Mouse (Mus musculus) neural tube, embryonic 15.5 days (tissue): Measurements from ENCODE around the gene Phlpp2. TPM values are rescaled to one million over a fixed set of nuclear protein-coding genes. Genes with fewer than 3 reads are reported as not detected.

Source experiments
- ATAC-seq: fragments of 200-750 bp; cut with Nextera tagmentation; 2 replicates; pipeline ENCODE4 v1.8.0; 2017; ENCODE audit warnings: mild to moderate bottlenecking, moderate TSS enrichment, moderate library complexity; ENCODE audit not compliant: low FRiP score
- H3K27ac ChIP-seq: fragments of 300-500 bp; sonication (generic); replicated peaks from 2 replicates; pipeline ENCODE4 v1.5.1; 2015; ENCODE audit warnings: mild to moderate bottlenecking, inconsistent platforms
- H3K27me3 ChIP-seq: fragments of 300-500 bp; sonication (generic); replicated peaks from 2 replicates; pipeline ENCODE4 v1.6.1; 2015; ENCODE audit warnings: inconsistent platforms
- H3K36me3 ChIP-seq: fragments of 300-500 bp; sonication (generic); 2 replicates; pipeline ENCODE4 v1.6.1; 2015; ENCODE audit warnings: inconsistent platforms
- H3K4me1 ChIP-seq: fragments of 300-500 bp; sonication (generic); 2 replicates; pipeline ENCODE4 v1.6.1; 2015; ENCODE audit warnings: inconsistent platforms
- H3K4me2 ChIP-seq: fragments of 300-500 bp; sonication (generic); 2 replicates; pipeline ENCODE4 v1.6.1; 2015; ENCODE audit warnings: inconsistent platforms, mild to moderate bottlenecking, moderate library complexity
- H3K4me3 ChIP-seq: fragments of 300-500 bp; sonication (generic); replicated peaks from 2 replicates; pipeline ENCODE4 v1.5.1; 2015; ENCODE audit warnings: mild to moderate bottlenecking, inconsistent platforms
- H3K9ac ChIP-seq: fragments of 300-500 bp; sonication (generic); replicated peaks from 2 replicates; pipeline ENCODE4 v1.6.1; 2015; ENCODE audit warnings: mild to moderate bottlenecking, inconsistent platforms
- H3K9me3 ChIP-seq: fragments of 300-500 bp; sonication (generic); replicated peaks from 2 replicates; pipeline ENCODE4 v1.6.1; 2016; ENCODE audit warnings: inconsistent platforms
- WGBS: fragments of 180-500 bp; shearing (Covaris S2); methylation state at CpG from one replicate; pipeline ENCODE4 v1.1.7; 2015; ENCODE audit warnings: mixed read lengths; 5-methylcytosine and 5-hydroxymethylcytosine counted together
- polyA plus RNA-seq: library from polyadenylated mRNA; unstranded; fragments of >200 nt; fragmentation: Nextera tagmentation; extraction: Ambion mirVana; gene quantifications from 2 replicates; pipeline ENCODE4 v1.2.1, GENCODE M21; 2015

Phlpp2 gene
- polyA plus RNA-seq, 1 experiment from 2014 or later: 4.6 TPM

DNA sequence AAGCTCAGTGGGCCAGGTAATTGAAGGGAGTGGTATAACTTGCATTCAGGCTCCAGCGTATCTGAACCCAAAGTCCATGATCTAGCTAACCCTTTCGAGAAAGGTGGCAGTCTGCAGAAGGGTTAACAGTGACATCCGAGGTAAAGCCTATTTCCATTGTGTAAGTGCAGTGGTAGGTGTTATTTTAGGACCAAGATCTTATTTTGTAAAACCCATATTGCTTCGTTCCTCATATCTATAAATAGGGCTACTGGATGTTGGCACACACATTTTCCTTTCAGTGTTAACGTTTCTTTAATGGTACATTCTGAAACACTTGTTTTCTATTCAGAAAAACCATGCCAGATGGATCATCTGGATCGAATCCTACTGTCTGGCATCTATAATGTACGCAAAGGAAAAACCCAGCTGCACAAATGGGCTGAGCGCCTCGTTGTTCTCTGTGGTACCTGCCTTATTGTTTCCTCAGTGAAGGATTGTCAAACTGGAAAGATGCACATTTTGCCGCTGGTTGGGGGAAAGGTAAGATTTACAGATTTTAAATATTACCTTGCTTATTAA, 35.6 kb downstream of the Phlpp2 start:
- H3K9me3 ChIP-seq: no peaks in the 10 kb centered on the region
- no peaks in the 10 kb centered on the region for H3K4me1 ChIP-seq
- no peak for ATAC-seq
- 0 out of 2 replicates have a peak overlapping the region, but pooled peaks have one; percentile 23 for H3K27ac ChIP-seq
- H3K27me3 ChIP-seq: no peaks in the 10 kb centered on the region
- peaks cover 16% of the 10 kb centered on the region for H3K36me3 ChIP-seq
- H3K4me2 ChIP-seq: no peak overlapping the region
- no peak overlapping the region for H3K9ac ChIP-seq
- WGBS: 82% methylated on average over 10 of the region's 10 CpGs
- no peak overlapping the region for H3K4me3 ChIP-seq

DNA sequence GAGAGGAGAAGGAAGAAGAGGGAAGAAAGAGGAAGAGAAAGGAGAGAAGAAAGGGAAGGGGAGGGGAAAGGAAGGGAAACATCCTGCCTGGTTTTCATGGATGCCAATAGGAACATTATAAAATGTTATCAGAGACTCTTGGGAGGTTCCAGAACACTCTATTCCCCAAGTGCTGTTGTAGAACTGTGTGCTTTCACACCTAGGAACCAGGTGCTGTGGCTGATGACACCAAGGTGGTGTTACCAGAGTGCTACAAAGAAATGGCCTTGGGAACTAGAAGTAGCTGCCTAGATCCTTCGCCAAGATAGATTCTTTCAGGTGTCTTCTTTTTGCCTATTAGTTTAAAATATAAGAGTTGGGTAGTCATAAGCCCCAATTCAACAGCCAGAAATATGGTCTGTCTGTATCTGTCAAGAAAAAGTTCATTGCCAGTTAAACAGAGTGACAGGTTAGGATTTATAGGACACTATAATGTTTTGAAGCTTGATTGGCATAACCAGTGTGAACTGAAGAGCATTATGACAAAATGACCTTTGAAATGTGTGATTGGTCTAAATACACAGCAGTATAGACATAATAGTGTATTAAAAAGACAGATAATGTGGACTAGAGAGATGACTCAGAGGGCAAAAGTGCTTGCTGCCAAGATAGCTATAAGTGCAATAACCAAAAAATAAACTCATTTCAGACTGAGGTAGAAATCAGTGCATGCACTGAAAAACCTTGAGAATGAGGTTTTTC, 36.8 kb downstream of the Phlpp2 start:
- Histone ChIP-seq H3K27ac (0 out of 2 replicates have a peak overlapping the region, but pooled peaks have one; percentile 23), H3K36me3 (peaks cover 27% of the 10 kb centered on the region), H3K4me3 (no peak overlapping the region), H3K4me2 (no peak overlapping the region), H3K9me3 (no peaks in the 10 kb centered on the region), H3K4me1 (no peaks in the 10 kb centered on the region), H3K9ac (no peak overlapping the region), H3K27me3 (no peaks in the 10 kb centered on the region)
- 85% methylated on average over 1 of the region's 1 CpGs for WGBS
- ATAC-seq: no peak

DNA sequence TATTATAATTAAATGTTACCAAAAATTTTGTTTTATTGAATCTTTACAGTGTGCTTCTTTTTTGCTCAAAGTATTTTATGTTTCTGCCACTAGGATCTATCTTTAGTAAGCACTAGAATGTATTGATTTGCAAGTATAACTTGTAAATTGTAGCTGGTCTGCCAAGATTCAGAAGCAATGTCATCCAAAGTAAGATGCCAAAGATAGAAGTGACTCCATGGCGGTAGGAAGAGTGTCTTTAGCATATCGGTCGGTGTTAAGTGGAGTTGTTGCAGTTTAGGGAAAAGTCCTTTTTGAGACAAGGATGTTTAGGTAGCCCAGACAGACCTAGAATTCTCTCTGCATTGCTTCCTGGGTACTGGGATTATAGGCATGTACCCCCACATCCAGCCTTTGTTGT, 38.6 kb downstream of the Phlpp2 start:
- H3K27me3 ChIP-seq: no peaks in the 10 kb centered on the region
- no peak overlapping the region for H3K9ac ChIP-seq
- no peak overlapping the region for H3K27ac ChIP-seq
- ATAC-seq: no peak
- no peaks in the 10 kb centered on the region for H3K9me3 ChIP-seq
- H3K4me2 ChIP-seq: no peak overlapping the region
- no peaks in the 10 kb centered on the region for H3K4me1 ChIP-seq
- 96% methylated on average over 3 of the region's 3 CpGs for WGBS
- H3K4me3 ChIP-seq: no peak overlapping the region
- H3K36me3 ChIP-seq: peaks cover 40% of the 10 kb centered on the region

DNA sequence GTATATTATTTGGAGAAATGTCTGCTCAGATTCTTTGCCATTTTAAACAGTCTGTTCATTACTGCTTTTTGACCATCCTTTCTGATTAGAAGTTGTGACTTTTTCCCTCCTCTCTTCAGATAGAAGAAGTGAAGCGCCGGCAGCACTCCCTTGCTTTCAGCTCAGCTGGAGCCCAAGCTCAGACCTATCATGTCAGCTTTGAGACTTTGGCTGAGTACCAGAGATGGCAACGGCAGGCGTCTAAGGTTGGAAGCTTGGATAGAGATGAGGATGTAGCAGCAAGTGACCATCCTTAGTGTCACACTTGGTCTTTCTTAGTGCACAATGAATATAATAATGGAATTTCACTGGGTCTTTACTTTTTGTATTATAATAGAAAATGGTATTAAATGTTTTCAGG, 39.0 kb downstream of the Phlpp2 start:
- no peaks in the 10 kb centered on the region for H3K9me3 ChIP-seq
- H3K4me3 ChIP-seq: no peak overlapping the region
- no peaks in the 10 kb centered on the region for H3K27me3 ChIP-seq
- no peak overlapping the region for H3K27ac ChIP-seq
- H3K9ac ChIP-seq: no peak overlapping the region
- WGBS: 94% methylated on average over 4 of the region's 4 CpGs
- no peaks in the 10 kb centered on the region for H3K4me1 ChIP-seq
- no peak for ATAC-seq
- H3K36me3 ChIP-seq: peaks cover 45% of the 10 kb centered on the region
- no peak overlapping the region for H3K4me2 ChIP-seq

DNA sequence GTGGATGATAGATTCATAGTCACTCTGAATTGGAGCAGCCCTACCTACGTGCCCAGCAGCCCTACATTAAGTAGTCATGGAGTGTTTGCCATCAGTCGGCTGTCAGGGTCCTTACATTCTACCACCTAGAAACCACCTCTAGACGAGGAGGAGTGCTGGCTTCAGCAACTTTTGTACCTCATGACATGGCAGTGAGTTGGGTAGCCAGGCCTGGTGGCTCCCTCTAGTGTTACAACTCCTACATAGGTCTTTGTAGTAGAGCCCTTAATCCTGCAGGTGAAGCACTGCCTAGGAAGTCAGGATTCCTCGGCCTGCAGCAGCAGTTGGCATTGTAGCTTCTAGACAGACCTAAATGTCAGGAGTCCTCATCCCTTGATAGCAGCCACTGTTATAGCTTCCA, 48.9 kb downstream of the Phlpp2 start:
- H3K36me3 ChIP-seq: peaks cover 59% of the 10 kb centered on the region
- peaks cover 10% of the 10 kb centered on the region; the same call in 1 of the 2 replicates for H3K4me1 ChIP-seq
- WGBS: 58% methylated on average over 4 of the region's 4 CpGs
- H3K9ac ChIP-seq: no peak overlapping the region
- H3K9me3 ChIP-seq: no peaks in the 10 kb centered on the region
- no peak overlapping the region for H3K4me3 ChIP-seq
- no peak overlapping the region for H3K4me2 ChIP-seq
- no peak for ATAC-seq
- H3K27me3 ChIP-seq: no peaks in the 10 kb centered on the region
- no peak overlapping the region for H3K27ac ChIP-seq

DNA sequence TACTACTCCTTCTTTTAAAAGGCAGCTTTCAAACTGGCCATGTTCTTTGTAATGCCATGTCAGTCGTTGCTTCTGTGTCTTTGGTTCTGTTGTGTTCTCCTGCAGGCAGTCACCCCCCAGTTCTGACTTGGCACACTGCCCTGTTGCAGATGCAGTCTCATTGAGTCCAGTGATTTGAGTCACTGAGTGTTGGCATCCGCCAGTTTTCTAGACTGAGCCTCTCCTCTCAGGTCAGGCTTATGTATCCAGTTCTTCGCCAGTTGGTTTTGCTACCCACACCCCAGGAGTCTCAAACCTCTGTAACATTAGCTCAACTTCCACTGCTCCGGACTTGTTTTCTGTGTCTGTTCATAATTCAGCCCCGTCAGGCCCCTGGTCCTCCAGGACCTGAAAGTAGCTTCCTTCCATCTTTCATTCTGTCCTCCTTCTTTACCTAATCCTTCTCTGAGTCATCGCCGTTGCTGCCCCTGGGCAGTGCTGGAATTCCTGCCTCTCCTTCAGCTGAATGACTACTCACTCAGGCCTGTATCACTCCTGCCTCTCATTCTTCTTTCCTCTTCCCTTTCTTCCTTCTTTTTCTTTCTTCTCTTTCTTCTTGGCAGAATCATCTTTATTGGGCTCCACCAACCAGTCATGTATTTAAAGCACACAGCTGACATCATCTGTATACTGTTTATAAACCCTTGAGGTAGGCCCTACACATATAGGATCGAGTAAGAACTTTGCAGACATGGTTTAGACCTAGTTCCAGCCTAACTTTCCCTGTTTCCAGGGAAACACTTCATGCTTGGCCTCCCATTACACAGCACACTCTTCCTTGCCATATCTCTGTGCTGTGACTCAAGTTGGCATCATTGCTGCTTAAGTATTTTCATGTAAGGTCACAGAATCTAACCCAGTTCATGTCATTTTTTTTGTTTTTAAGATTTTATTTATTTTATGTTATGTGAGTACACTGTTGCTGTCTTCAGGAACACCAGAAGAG, 52.4 kb downstream of the Phlpp2 start:
- H3K27ac ChIP-seq: 0 out of 2 replicates have a peak overlapping the region, but pooled peaks have one; percentile 50
- H3K4me2 ChIP-seq: no peak overlapping the region
- peaks cover 10% of the 10 kb centered on the region; the same call in 1 of the 2 replicates for H3K4me1 ChIP-seq
- no peak overlapping the region for H3K9ac ChIP-seq
- whole genome bisulfite sequencing: 81% methylated on average over 8 of the region's 8 CpGs
- ATAC-seq: no peak
- no peak overlapping the region for H3K4me3 ChIP-seq
- no peaks in the 10 kb centered on the region for H3K27me3 ChIP-seq
- no peaks in the 10 kb centered on the region for H3K9me3 ChIP-seq
- H3K36me3 ChIP-seq: peaks cover 51% of the 10 kb centered on the region

DNA sequence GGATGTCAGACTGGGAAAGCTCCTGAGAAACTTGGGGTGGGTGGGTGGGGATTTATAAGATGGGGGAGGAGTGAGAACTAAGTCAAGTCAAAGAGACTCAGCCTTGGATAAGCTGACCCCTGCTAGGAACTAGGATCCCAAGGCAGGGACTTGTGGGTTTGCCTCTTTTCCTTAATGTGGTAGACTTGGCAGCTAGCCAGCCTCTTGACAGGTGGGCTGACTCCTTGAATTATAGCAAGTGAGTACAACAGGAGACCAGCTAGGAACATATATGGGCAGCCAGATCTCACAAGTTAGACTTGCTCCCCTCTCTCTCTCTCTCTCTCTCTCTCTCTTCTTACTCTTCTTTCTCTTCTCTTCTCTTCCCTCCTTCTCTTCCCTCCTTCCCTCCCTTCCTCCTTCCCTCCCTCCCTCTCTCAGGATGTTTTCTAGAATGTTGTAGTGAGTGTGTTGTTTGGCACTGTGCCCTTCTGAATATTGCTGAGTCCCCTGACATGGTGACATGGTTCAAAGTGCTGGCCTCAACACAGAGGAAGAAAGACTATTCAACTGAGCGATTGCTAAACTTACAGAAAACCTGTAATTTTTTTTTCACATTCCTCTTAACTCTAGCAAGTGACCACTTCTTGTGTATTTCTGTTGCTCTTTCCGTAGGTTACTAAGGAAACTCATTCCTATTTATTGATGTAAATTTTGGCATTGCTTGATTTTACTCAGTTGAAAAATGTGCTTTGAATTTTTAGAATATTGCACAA, 73.4 kb downstream of the Phlpp2 start:
- peaks cover 37% of the 10 kb centered on the region for H3K36me3 ChIP-seq
- no peak overlapping the region for H3K4me2 ChIP-seq
- peaks cover 13% of the 10 kb centered on the region for H3K4me1 ChIP-seq
- H3K27me3 ChIP-seq: no peaks in the 10 kb centered on the region
- 84% methylated on average over 2 of the region's 2 CpGs for WGBS
- no peak for ATAC-seq
- H3K9ac ChIP-seq: no peak overlapping the region
- no peaks in the 10 kb centered on the region for H3K9me3 ChIP-seq
- H3K27ac ChIP-seq: no peak overlapping the region
- H3K4me3 ChIP-seq: no peak overlapping the region

DNA sequence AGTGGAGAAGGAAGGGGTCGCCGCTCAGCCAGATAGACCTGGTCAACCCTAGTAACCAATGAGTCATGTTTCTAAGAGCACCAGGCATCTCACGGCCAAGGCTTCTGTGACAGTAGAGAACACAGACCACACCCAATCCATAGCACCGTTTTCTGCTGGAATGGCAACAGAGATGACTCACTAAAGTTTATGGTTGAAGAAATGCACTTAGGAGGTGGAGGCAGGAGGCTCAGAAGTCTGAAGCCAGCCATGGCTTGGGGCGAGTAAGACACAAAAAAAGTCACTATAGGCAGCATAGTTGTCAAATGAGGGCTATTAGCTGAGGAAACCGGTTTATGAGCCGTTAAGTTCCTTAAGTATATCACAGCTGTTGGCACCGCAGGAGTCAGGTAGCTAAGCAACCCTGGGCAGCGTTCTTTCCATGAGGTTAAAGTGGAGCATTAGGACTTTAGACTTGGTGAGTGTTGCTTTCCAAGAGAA, 76.9 kb downstream of the Phlpp2 start:
- Histone ChIP-seq H3K9me3 (no peaks in the 10 kb centered on the region), H3K4me1 (peaks cover 35% of the 10 kb centered on the region), H3K9ac (no peak overlapping the region), H3K36me3 (peaks cover 12% of the 10 kb centered on the region), H3K4me2 (no peak overlapping the region), H3K27ac (no peak overlapping the region), H3K4me3 (no peak overlapping the region), H3K27me3 (no peaks in the 10 kb centered on the region)
- no peak for ATAC-seq
- WGBS: 28% methylated on average over 9 of the region's 9 CpGs

DNA sequence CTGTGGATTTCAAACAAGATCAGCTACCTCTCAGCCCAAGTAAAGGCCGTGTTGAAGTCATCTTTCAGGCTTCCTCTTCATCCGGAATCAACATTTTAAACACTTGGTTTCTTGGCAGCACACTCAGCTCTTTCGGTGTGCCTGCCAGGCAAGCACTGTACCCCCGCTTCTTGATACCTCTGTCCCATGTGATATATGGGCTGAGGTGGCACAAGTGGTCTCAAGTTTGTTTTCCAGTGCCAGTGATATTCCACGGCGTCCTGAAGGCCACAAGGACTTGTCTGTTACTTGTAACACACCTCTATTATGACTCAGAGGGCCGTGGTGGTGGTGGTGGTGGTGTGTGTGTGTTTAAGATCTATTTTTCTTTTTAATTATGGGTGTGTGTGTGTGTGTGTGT, 77.4 kb downstream of the Phlpp2 start:
- Histone ChIP-seq H3K9ac (no peak overlapping the region), H3K27me3 (no peaks in the 10 kb centered on the region), H3K4me1 (peaks cover 35% of the 10 kb centered on the region), H3K27ac (no peak overlapping the region), H3K4me3 (no peak overlapping the region), H3K36me3 (peaks cover 7% of the 10 kb centered on the region), H3K9me3 (no peaks in the 10 kb centered on the region), H3K4me2 (no peak overlapping the region)
- 74% methylated on average over 7 of the region's 7 CpGs for WGBS
- ATAC-seq: no peak

DNA sequence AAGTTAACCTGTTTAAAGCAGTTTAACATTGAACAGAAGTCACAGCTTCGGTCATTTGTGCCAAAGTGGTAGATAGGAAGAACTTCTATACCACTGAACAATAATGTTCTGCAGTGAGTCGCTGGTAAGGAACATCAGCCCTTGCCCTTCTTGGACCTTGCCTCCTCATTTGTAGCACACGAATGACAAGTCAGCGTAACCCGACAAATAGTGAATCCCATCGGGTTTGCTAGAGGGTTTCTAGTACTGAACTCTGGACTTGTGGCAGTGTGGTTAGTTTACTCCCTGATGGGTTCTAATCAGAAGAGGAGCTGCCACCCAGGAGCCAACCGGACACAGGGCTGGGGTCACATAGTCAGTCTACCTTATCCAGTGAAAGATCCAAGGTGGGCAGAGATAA, 77.9 kb downstream of the Phlpp2 start:
- H3K27me3 ChIP-seq: no peaks in the 10 kb centered on the region
- H3K27ac ChIP-seq: no peak overlapping the region
- H3K9ac ChIP-seq: no peak overlapping the region
- 93% methylated on average over 7 of the region's 7 CpGs for WGBS
- peaks cover 1% of the 10 kb centered on the region for H3K36me3 ChIP-seq
- no peak for ATAC-seq
- no peak overlapping the region for H3K4me2 ChIP-seq
- peaks cover 35% of the 10 kb centered on the region for H3K4me1 ChIP-seq
- H3K9me3 ChIP-seq: no peaks in the 10 kb centered on the region
- no peak overlapping the region for H3K4me3 ChIP-seq
